Mouse (Mus musculus) cerebellum, postnatal 25 days (tissue): ENCODE measurements around the gene Arhgap44.

ENCODE experiments used
- DNase-seq, 2 experiments: peaks; one replicate each; pipeline ENCODE4 v3.0.0; 2021; ENCODE audit warnings: mixed read lengths in 2 of 2

The Arhgap44 gene

DNA sequence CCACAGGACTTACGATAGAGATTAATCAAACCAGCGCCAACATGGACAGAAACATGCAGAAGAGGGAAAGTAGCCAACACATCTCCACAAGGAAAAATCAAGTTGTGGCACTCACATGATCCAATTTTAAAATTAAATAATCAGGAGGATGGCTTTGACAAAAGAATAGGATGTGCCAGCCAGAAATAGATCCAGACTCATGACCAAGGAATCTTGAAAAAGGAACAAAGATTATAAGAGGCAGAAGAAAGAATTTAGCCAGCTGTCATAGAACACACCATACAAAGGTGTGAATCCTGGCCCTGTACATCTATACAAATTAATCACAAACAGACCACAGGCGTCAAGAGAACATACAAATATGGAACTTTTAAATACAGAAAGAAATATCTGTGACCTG lies 82.5 kb downstream of the Arhgap44 start:
- DNase-seq, result no peak

DNA sequence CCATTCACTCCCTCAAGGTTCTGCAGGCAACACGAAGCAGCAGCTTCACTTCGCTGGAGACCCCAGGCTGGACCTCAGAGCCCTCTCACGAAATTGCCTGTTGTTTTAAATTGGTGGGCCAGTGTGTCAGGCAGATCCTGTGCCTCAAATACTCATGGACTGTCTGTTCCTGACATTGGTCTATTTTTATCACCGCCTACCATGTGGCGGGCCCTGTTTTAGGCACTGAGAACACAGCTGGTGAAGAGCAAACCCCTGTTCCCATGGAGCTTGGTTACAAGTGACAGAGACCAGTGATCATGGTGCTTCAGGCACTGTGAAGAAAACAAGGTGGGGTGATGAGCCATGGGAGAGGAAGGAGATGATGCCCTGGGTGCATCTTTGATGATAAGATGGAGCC lies 93.2 kb downstream of the Arhgap44 start:
- DNase-seq, result no peak

DNA sequence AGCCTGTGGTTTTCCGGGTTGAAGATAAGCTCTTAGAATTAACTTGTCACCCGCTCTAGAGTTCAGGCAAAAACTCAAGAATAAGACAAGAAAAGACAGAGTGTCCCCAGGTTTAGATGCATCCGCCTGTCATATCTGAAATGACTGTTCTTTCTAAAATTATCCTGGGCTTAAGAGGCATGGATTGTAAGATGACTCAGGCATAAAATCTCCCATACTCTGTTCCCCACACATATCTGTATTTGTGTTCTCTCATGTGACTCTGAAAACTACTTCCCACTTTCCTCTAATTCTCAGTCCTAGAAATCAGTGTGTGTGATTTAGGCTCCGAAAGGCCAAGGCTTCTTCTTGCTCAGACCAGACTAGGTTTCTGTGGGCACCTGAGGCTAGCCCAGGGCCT lies 93.7 kb downstream of the Arhgap44 start:
- no peak for DNase-seq

DNA sequence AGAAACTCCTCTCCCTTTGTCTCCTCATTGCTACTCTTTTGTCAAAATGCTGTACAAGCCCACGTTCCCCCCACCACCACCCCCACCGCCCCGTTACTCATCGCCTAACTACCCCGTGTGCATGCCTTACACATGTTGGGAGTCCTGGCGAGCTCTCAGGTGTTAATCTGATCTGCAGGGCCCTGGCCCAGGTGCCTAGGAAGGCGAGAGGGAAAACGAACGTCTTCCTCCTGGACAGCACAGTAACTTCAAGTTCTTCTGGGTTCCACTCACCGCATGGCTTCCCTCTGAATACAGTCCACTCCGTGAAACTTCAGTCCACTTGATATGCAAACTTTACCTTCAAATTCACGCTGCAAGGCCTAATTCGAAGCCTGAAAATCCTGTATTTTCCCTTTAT lies 97.6 kb downstream of the Arhgap44 start:
- no peak for DNase-seq

DNA sequence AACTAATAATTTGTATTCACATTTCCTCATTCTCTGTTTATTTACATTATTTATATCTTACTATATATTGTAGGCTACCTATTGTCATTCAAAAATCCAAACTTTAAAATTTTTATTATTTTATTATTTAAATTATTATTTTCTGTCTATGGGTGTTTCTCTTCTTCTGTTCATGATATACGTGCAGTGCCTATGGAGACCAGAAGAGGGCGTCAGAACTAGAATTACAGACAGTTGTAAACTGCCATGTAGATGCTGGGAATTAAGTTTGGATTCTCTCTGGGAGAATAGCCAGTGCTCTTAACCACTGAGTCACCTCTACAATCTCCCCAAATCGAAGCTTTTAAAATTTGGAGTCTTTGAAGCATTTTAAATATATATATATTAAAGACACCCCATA lies 101.3 kb downstream of the Arhgap44 start:
- DNase-seq, result peak in 1 of 2 experiments; percentile 56

DNA sequence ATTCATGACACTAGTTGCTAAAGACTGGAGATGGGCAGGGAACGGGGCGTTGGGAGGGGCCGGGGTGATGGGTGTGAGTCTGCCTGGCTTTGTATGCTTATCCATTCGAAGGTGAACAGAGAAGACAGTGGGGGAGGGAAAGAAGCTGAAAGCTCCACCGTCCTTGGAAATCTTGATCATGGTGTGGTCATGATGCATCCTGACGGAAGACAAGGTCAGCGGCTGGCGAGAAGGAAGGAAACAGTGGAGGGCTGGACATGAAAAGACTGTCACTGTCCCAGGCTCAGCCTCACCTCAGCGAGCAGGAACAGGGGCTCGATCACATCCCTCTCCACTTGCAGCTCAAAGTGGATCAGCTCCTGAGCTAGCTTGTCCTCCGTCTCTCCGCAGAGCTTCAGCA lies 103.2 kb downstream of the Arhgap44 start:
- DNase-seq, result no peak

DNA sequence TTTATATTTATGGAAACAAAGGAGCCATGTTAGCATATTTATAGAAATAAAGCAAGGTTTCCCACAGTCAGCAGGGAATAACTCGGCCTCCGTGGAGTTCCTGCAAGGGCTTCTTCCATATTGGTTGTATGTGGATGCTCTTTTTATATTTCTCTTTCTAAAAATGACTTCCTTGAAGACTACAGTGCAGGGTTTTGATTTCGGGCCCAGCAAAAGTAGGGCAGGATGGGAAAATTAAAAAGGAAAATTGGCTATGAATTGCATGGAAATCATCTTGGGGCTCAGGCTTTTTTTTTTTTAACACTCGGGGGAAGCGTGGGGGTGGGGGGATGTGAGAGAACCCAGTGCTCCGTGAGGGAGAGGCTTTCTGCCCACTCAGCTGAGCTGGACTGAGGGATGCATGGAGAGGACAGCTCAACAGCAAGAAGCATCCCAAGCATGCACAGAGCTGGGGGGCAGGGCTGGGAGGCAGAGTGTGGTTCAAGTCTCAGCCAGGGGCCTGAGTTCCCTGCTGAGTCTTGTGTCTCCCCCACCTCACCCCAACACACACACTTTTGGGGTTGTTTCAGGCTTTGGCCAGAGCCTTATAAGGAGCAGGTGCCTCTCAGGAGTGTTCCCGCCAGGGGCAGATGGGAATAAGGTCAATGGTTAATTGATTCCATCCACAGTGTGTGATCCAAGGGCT lies 104.4 kb downstream of the Arhgap44 start:
- no peak for DNase-seq

DNA sequence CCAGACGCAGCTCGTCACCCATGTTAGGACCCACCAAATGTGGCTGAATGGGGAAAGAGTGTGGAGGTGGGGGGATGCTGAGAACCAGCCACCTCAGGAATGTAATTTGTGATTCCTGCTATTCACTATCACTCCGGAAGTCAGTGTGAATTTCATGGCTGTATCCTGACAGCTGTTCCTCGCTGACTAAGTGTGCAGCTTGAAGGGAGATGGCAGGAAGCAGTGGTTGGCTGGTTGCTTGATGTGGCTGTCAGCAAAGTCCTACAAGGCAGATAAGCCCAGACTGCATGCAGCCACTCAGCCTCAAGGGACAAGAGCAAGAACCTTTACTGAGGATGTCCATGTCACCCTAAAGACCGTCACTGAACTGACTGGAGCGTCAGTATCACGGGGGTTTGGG lies 107.2 kb downstream of the Arhgap44 start:
- DNase-seq, result no peak

DNA sequence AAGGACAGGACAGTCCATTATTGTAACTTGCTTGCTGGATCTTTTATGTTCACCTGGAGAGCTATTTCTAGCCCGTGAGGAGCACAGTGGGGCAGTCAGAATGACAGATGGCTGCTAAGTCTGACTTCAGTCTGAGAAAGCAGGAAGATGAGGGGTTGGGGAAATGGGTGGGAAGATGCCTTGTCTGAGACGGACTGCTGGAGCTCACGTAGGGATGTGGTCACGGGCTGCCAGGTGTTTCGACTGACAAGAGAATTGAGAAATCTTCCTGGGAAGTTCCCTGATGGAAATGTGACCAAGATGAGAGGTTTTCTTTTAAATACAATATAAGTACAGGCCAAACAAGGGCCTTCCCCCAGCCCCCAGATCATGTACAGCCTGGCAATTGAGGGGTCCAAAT lies 108.5 kb downstream of the Arhgap44 start:
- DNase-seq, result peak; percentile 43 to 44

DNA sequence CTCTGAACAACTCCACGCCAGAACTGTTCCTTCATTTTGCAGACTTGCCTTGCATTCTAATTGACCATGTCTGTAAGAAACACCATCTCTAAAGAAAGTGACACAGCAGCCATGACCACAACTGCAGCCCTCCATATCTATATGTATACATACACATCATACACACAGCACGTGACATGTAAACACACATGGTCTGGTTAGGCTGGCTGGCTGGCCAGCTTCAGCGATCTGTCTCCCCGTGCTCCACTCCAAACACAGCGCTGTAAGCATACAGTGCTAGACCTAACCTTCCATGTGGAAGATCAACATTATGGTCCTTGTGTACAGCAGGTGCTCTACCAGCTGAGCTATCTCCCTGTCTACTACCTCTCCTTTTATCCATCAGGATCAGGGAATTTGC lies 111.9 kb downstream of the Arhgap44 start:
- DNase-seq, result no peak

DNA sequence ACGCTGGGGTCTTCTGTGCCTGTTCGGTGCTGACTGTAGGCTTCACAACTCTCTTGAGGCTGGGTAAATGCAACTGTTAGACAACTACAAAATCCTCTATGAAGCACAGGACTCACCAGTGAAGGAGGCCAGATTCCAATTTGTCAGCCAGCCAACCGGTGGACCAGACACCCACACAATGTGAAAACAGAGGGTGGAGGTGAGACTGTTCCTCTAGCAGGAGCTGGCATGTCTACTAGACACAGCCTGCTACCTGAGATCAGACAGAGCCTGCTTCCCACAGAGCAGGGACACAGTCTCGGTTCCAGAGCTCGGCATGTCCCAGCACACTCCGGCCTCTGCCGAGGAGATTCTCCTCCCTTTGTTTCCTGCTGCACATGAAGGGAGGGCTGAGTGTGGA lies 113.7 kb downstream of the Arhgap44 start:
- peak; percentile 84 to 92 for DNase-seq

DNA sequence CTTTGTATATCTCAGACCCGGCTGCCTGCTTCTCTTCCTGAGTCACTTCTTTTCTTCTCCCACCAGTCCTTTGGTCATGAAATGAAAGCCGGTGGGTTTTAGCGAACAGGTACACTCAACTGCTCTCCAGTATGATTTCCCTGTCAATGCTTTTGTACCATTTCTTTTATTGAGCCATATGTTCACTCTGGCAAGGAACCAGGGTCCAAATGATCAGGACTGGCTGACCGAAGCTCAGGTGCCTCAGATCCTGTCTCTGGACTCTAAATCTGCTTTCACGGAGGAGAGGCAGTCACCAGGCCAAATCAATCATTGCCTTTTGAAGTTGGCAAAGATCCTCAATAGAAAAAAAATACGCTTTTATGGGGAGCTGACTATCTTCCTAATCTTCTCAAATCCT lies 122.2 kb downstream of the Arhgap44 start:
- DNase-seq, result peak; percentile 23 to 45

DNA sequence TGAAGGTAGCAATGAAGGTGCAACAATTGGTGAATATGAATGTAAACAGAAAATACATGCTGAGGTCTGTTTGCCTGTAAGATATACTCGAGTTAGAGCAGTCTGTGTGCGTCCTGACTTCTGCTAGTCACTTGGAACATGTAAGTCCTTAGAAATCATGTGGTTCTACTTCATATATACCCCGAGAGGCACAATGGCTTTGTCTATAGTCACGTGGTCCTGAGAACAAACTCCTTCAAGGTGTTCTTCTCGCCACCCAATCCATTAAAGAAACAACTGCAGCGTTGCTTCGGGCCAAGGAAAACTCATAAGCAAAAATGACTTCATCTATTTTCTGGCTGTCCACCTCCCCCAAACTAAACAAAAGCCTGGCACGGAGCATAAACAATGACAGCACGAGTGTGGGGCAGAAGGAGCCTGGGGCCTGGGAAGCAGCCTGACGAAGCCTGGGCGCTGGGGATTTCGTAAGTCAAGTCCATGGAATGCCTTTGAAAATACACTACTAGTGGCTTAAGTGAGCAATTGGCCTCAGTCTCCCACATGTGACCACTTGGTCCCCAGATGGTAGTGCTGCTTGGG lies 123.2 kb downstream of the Arhgap44 start:
- no peak for DNase-seq

DNA sequence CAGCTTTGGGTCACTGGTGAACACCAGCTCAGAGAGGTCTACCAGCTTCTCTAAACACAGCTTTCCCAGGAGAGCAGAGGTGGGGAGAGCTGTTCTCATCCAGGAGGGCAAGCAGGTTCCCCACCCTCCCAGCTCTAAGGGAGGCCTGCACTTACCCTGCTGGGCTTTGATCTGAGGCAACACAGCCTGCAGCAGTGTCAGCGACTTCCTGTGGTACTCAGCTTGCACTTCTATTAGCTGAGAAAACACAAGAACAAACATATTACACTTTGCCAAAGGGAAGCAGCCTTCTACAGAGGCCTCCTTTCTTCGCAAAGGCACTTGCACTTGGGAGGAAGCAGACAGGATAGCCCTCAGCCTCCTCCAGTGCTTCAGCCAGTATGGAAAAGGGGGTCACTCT lies 123.8 kb downstream of the Arhgap44 start:
- no peak for DNase-seq

DNA sequence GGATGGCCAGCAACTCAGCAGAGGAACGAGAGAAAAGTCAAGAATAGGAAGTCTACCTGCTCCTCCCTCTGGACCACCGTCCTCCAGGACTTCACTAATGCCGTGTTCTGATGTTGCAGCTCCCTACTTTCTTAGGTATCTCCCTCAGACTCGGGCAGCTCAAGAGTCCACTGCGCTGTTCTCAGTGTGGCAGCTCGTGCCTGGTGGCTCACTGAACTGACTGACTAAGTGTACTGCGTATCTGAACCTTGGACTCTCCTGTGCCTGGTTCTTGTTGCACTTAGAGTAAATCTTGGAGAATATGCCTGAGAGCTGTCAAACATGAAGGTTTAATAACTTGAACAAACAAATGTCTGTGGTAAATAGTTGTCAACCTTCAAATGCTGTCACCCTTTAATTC lies 130.5 kb downstream of the Arhgap44 start:
- DNase-seq, result no peak

DNA sequence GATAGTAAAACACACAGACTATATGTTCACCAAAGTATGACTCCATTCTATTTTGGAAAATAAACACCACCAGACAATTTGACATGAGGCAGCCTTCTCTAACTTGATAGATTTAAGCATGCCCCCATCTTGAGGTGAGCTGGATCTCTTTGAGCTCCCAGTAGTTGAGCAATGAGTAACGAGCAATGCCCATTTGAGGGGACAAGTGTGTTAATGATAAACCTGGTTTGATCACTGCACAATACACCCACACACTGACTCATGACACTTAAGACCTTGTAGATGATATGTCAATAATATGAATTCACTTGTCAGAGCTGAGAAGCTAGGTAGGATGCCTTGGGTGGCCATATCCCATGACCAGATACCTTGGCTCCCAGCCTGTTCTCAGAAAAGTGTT lies 132.6 kb downstream of the Arhgap44 start:
- DNase-seq, result no peak

DNA sequence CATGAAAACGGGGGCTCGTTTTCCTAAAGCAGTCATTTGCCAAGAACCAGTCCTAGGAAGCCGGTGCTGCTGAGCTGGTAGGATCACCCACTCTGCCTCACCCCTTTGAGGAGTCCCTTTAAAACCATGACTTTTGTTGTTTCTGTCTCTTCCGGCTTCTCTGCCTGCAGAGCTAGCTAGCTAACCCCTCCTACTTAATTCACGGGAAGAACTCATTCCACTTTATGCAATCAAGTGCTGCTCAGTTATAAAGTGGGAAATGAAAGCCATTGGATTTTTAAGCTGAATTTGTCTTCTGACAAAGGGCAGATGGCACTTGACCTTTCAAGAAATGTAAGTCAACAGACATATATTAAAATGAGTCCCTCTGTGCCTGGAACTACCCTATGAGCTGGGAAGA lies 134.7 kb downstream of the Arhgap44 start:
- no peak for DNase-seq

DNA sequence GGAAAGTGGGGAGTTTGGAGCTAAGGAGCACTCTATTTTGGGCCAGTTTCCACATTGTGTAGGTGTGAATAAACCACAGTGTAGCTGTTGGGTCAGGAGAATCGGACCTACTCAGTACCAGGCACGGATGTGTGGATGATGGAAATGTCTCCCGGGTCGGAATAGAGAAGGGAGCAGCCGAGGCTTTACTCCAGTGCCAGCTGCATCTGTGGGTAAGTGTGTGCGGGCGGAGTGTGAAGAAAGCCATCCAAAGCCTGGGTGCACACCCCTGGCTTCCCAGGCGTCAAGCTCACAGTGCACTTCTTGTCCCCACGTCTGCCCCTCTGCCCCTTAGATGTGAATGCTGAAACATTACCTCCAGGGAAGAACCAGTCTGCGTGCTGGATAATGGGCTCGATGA lies 140.0 kb downstream of the Arhgap44 start:
- no peak for DNase-seq

DNA sequence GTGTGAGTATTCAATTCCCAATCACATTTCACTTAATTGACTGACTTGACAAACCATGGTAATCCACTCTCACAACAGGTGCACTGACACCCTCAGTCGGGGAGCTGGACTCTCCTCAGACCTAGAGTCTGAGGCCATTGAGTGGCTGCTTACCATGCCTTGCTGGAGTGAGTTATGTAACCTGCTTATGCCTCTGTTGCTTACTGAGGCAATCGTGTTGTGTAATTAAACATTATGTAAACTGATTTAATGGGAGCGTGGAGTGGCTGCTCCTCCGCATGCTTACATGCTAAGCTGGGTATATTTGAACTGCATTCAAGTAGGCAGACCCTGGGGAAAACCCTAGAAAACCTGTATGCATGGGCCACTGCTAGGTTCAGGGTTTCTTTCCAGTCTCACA lies 142.0 kb downstream of the Arhgap44 start:
- DNase-seq, result no peak

DNA sequence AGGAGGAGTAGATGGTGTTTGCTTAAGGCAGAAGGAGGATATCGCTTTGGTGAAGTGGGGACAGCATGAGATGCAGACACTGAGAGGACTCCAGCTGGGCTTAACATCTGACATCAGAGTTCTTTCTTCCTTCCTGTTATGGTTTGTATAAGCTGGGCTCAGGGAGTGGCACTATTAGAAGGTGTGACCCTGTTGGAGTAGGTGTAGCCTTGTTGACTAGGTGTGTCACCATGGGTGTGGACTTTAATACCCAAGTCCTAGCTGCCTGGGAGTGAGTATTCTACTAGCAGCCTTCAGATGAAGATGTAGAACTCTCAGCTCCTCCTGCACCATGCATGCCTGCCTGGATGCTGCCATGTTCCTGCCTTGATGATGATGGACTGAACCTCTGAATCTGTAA lies 146.0 kb downstream of the Arhgap44 start:
- no peak for DNase-seq

DNA sequence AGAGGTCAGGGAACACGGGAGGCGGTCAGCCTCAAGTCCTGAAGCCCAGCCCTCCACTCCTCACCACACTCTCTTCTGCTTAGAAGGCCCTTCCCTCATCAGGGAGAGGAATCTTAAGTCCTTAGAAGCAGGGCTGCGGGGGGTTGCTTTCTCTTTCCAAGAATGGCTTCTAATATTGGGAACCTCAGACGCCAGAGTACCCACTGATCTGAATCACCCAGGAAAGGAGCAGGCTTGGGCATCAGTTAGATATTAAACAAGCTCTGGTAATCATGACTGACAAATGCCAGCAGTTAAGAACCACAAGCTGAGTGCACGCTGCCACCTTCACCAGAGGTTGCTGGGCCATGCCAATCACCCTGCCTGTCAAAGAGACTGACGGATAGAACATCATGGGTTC lies 148.9 kb downstream of the Arhgap44 start:
- DNase-seq, result no peak

DNA sequence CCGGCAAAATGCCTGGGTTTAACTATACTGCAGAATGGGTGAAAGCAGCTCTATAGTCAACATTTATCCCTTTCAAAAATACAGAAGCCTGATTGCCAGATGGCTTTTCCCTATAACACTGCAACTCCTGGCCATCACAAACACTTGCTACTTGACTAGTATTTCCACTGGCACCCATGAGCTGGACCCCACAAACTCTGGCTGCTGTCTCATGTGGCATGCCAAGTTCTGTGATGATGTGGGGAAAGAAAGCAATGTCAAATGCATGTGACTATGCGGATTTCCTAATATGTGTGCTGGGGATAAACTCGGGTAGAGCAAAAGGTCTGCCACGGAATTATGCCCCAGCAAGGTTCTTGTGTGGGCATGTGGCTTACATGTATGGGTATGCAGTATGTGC lies 156.7 kb downstream of the Arhgap44 start:
- DNase-seq, result no peak

DNA sequence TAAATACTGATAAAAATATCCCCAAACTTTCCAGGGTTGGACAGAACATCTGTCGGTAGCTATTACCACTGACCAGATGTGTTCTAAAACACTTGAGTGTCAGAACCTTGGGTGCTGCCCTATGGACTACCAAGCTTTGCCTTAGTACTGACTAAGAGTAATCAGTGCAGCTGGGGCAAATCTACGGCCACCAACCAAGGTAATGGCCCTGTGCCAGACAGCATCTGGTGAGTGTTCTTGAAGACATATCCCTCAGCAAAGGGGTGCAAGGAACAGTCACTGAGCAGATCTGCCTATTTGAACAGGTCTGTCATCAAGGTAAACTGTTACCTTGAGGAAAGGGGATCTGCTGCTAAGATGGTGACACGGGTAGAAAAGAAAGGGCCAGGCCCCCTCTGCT lies 157.9 kb downstream of the Arhgap44 start:
- no peak for DNase-seq

DNA sequence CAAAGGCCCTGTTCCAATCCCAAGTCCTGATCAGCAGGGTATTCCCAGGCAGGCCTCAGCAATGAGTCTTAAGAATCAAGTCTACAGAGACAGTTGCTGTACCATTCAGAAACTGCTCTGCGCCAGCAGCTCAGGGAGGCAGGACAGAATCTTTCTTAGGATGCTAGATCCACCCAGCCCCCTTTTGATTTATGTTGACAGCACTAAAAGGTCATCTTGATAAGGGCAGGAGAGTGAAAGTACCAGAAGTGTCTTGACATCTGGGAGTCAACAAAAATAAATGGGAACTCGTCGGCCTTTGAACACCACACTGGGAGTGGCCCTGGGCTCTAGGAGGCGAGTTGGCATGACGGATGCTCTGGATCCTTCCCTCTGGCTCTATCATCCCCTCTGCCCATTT lies 159.2 kb downstream of the Arhgap44 start:
- no peak for DNase-seq

DNA sequence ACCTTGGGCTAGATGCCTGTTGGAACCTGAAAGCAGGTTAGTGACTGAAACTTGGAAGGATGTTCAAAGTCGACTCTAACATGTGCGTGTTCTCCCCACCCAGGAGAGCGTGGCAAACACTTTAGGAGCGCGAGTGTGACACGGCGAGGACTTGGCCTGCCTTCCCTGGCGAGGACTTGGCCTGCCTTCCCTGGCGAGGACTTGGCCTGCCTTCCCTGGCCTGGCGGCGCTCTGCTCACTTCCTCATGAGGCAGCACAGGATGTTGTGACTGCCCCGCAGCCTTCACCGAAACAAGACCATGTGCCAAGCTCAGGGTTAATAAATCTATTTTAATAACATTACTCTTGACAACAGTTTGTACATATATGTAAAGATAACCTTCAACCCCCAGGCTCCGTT lies 161.0 kb downstream of the Arhgap44 start:
- DNase-seq, result peak; percentile 69 to 80
